Mouse (Mus musculus): ENCODE data around the gene Tcirg1. TPM values are rescaled to one million over a fixed set of nuclear protein-coding genes. Genes with fewer than 3 reads are reported as not detected.
A peak's percentile ranks its signal among the peaks of the same experiment; 100 is the strongest.

Tcirg1 gene
- polyA plus RNA-seq, 1 experiment = 69.2 TPM

DNA sequence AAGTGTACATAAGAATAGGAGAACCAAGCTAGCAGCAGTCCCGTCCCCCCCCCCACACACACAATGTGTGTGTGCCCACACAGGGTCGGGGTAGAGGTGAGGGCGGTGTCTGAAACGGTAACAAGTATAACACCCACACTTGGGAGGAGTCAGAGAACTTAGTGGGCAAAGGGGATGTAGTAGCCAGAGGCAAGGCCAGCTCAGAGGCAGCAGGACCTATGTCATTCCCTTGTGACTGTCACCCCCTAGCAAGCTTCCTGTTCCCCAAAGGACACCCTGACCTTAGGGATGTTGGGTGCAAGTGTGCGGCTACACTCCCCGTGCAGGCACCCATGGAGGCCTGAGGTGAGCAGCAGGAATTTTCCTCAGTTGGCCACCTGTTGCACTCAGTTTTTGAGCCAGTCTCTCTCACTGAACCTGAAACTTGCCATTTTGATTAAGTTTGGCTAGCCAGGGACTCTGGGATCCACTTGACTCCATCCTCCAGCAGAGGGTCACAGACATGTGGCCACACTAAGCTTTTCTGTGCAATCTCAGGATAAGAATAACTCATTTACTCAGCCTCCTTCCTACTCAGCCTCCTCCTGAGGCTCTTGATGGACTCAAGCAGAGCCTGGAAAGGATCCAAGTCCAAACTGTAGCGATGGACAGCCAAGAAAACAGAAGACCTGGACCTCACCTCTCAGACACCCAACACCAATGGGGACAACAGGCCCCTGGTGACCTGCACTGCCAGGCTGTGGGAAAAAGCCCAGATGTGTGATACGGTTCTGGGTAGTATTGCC is 1.1 kb upstream of the Tcirg1 start:
- Histone ChIP-seq H3K36me3 (ENCODE audit: control insufficient read depth, insufficient read depth, low read length) (no peaks in the 10 kb centered on the region; the same call in 1 of the 2 replicates), H3K4me1 (ENCODE audit: control insufficient read depth, insufficient read depth, low read length) (peaks cover 14% of the 10 kb centered on the region), H3K27me3 (replicated peaks; ENCODE audit: control insufficient read depth, insufficient read depth, low read length) (no peaks in the 10 kb centered on the region), H3K27ac (ENCODE audit: insufficient read depth, low read depth, low read length) (peak overlapping the region; percentile 57), H3K4me3 (ENCODE audit: insufficient read depth, low read depth, low read length) (no peak overlapping the region)
- no peak for TF ChIP-seq POLR2A (IDR thresholded peaks at IDR 0.05; ENCODE audit: low read depth, low read length)
- no peak for TF ChIP-seq CTCF (conservative IDR thresholded peaks at IDR 0.05; ENCODE audit: insufficient read depth, insufficient read length, low read depth, low read length)
- 46% methylated on average over 8 of the region's 8 CpGs for WGBS
- peak; percentile 34 for DNase-seq

DNA sequence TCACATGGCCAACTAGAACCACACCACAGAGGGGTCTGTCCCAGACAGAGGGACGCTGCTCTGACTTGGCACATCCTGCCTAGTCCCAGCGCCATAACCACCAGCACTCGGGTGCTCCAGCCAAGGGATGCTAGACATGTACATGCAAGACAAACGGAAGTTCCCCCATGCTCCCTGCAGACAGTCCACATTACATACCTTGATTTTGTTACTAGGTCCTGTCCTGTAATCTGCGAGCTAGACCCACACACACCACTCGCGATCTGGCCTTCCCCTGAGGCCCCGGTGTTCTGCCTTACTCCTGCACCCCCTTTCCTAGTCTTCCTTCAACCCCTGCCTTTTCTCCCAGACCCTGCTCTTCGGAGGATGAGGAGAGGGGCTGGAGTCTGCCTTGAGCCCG is 607 bp downstream of the Tcirg1 start:
- H3K36me3 ChIP-seq (ENCODE audit: control insufficient read depth, insufficient read depth, low read length) = no peaks in the 10 kb centered on the region; the same call in 1 of the 2 replicates
- peak overlapping the region; percentile 33 for H3K27ac ChIP-seq (ENCODE audit: insufficient read depth, low read depth, low read length)
- DNase-seq = no peak
- H3K4me1 ChIP-seq (ENCODE audit: control insufficient read depth, insufficient read depth, low read length) = peaks cover 14% of the 10 kb centered on the region
- no peaks in the 10 kb centered on the region for H3K27me3 ChIP-seq (replicated peaks; ENCODE audit: control insufficient read depth, insufficient read depth, low read length)
- WGBS = 14% methylated on average over 10 of the region's 10 CpGs
- H3K4me3 ChIP-seq (ENCODE audit: insufficient read depth, low read depth, low read length) = peak overlapping the region; percentile 76
- TF ChIP-seq CTCF (conservative IDR thresholded peaks at IDR 0.05; ENCODE audit: insufficient read depth, insufficient read length, low read depth, low read length) (no peak), POLR2A (IDR thresholded peaks at IDR 0.05; ENCODE audit: low read depth, low read length) (no peak)

DNA sequence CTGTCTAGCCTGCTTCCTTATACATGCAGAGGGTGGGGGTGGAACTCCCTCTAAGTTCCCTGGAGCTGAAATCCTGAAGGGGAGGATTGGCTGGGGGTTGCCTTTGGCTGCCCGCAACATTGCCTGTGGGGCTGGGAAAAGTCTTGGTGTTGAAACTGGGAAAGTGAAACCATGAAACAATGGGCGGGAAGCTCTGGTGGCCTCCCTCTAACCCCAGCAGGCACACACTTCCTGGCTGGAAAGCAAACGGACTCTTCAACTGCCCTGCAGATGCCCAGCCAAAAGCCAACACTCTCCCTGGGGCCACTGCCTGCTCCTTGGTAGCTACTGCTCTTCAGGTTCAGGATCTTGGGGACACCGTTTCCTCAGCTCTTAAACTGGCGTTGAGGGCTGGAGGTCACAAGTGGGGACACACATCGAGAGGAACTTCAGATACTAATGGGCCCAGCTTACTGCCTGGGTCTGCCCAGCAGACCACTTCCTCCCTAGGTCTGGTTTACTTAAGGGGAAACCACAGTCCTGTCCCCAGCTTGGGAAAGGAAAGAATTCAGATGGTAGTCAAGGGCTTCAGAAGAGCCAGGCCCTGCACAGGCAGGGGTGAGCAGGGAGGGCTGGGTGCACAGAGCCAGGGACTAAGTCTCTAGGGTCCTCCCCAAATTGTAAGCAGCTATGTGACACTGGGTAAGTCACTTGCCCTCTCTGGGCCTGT is 1.5 kb downstream of the Tcirg1 start:
- DNase-seq = peak; percentile 64
- Histone ChIP-seq H3K4me3 (ENCODE audit: insufficient read depth, low read depth, low read length) (peak overlapping the region; percentile 34), H3K4me1 (ENCODE audit: control insufficient read depth, insufficient read depth, low read length) (peaks cover 14% of the 10 kb centered on the region), H3K27ac (ENCODE audit: insufficient read depth, low read depth, low read length) (peak overlapping the region; percentile 81), H3K27me3 (replicated peaks; ENCODE audit: control insufficient read depth, insufficient read depth, low read length) (no peaks in the 10 kb centered on the region), H3K36me3 (ENCODE audit: control insufficient read depth, insufficient read depth, low read length) (no peaks in the 10 kb centered on the region; the same call in 1 of the 2 replicates)
- TF ChIP-seq CTCF (conservative IDR thresholded peaks at IDR 0.05; ENCODE audit: insufficient read depth, insufficient read length, low read depth, low read length) (no peak), POLR2A (IDR thresholded peaks at IDR 0.05; ENCODE audit: low read depth, low read length) (no peak)
- 39% methylated on average over 6 of the region's 6 CpGs for WGBS

DNA sequence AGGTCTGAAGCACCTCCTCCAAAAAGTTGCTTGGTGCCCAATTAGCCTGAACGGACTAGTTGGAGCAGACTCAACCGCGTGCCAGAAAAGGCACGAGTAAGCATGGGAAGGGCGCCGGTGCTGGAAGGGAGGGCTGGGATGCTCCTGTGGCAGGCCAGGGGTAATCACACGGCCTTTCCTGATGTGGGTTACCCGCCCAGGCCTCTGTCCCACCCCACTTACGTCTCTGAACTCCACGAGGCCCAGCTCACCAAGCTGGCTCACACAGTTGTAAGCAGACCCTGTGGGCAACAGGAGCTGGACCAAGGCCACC is 2.6 kb downstream of the Tcirg1 start:
- Histone ChIP-seq H3K36me3 (ENCODE audit: control insufficient read depth, insufficient read depth, low read length) (no peaks in the 10 kb centered on the region; the same call in 1 of the 2 replicates), H3K4me3 (ENCODE audit: insufficient read depth, low read depth, low read length) (no peak overlapping the region), H3K4me1 (ENCODE audit: control insufficient read depth, insufficient read depth, low read length) (peaks cover 14% of the 10 kb centered on the region), H3K27me3 (replicated peaks; ENCODE audit: control insufficient read depth, insufficient read depth, low read length) (no peaks in the 10 kb centered on the region), H3K27ac (ENCODE audit: insufficient read depth, low read depth, low read length) (no peak overlapping the region)
- no peak for TF ChIP-seq POLR2A (IDR thresholded peaks at IDR 0.05; ENCODE audit: low read depth, low read length)
- TF ChIP-seq CTCF (conservative IDR thresholded peaks at IDR 0.05; ENCODE audit: insufficient read depth, insufficient read length, low read depth, low read length) = no peak
- no peak for DNase-seq
- WGBS = 54% methylated on average over 10 of the region's 10 CpGs

DNA sequence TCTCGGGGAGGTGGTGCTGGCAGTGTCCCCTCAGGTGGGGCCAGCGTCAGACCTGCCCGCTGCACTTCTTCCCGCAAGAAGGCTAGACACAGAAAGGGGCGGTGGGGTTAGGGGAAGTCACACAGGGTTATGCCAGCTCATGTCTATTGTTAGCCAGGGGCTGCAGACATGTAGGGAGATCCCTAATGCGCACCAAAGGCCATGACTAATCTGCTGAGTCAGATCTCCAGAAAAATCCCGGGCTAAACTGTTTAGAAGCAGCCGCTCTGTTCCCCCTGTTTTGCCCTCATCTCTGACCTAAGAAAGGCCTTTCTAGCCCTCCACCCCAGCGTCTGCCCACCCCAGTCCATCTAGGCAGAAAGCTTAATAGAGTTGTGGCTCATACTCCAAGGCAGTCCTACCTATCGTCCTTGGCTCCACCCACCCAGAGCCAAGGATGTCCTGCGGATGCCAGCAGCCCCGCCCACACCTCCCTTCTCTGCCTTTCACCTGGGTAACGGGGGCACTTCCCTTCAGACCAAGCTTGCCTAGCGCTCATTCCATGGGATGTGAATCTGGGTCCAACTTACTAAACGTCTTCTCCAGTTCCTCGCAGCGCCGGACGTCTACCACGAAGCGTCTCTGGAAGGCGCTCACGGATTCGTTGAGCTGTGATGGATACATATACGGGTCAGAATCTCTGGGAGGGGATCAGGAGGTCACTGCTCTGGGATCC is 3.1 kb downstream of the Tcirg1 start:
- 85% methylated on average over 25 of the region's 25 CpGs for WGBS
- no peaks in the 10 kb centered on the region for H3K27me3 ChIP-seq (replicated peaks; ENCODE audit: control insufficient read depth, insufficient read depth, low read length)
- no peak overlapping the region for H3K27ac ChIP-seq (ENCODE audit: insufficient read depth, low read depth, low read length)

DNA sequence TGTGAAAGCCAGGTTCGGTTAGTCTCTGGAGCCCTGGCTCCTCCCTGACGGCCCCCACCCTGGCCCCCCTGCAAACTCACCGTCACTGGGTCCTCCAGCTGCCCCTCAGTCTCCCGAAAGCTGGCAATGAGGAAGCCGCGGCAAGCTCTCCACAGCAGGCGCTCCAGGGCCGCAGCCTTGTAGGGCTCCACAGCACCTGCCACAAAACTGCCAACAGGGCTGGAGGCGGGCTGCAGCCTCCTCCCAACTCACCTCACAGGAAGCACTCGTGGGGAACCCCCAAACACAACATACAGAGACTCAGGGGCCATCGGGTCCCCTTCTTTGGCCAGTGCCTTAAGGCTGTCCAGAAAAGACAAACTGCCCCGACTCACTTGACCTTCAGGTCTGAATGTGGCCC is 4.0 kb downstream of the Tcirg1 start:
- peaks cover 11% of the 10 kb centered on the region for H3K4me1 ChIP-seq (ENCODE audit: control insufficient read depth, insufficient read depth, low read length)
- H3K27ac ChIP-seq (ENCODE audit: insufficient read depth, low read depth, low read length) = no peak overlapping the region
- no peak for DNase-seq
- WGBS = 87% methylated on average over 12 of the region's 12 CpGs
- no peak overlapping the region for H3K4me3 ChIP-seq (ENCODE audit: insufficient read depth, low read depth, low read length)
- TF ChIP-seq CTCF (conservative IDR thresholded peaks at IDR 0.05; ENCODE audit: insufficient read depth, insufficient read length, low read depth, low read length) = no peak
- TF ChIP-seq POLR2A (IDR thresholded peaks at IDR 0.05; ENCODE audit: low read depth, low read length) = no peak
- H3K36me3 ChIP-seq (ENCODE audit: control insufficient read depth, insufficient read depth, low read length) = no peaks in the 10 kb centered on the region
- no peaks in the 10 kb centered on the region for H3K27me3 ChIP-seq (replicated peaks; ENCODE audit: control insufficient read depth, insufficient read depth, low read length)

More for the DNA sequence above, 3.1 kb downstream of the Tcirg1 start:
- Histone ChIP-seq H3K4me3 (ENCODE audit: insufficient read depth, low read depth, low read length) (no peak overlapping the region), H3K4me1 (ENCODE audit: control insufficient read depth, insufficient read depth, low read length) (peaks cover 14% of the 10 kb centered on the region), H3K36me3 (ENCODE audit: control insufficient read depth, insufficient read depth, low read length) (no peaks in the 10 kb centered on the region)
- TF ChIP-seq CTCF (conservative IDR thresholded peaks at IDR 0.05; ENCODE audit: insufficient read depth, insufficient read length, low read depth, low read length) (no peak), POLR2A (IDR thresholded peaks at IDR 0.05; ENCODE audit: low read depth, low read length) (no peak)
- DNase-seq = no peak

DNA sequence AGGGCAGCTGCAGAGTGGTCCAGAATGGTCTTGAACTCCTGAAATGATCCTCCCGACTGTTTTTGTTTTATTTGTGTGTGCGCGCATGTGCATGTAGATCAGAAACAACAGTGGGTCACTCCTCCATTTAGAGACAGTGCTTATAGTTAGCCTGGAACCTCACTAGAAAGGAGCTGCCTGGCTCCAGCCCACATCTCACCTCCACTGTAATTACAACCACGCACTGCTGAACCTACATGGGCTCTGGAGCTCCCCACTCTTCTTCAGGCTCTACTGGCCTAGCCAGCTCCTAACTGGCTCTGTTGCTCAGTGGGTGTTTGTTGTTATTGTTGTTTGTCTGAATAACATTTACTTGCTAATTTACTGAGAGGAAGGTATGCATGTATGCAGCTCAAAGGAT is 7.3 kb downstream of the Tcirg1 start:
- DNase-seq = no peak
- Histone ChIP-seq H3K36me3 (ENCODE audit: control insufficient read depth, insufficient read depth, low read length) (no peaks in the 10 kb centered on the region), H3K27ac (ENCODE audit: insufficient read depth, low read depth, low read length) (no peak overlapping the region), H3K4me3 (ENCODE audit: insufficient read depth, low read depth, low read length) (no peak overlapping the region), H3K27me3 (replicated peaks; ENCODE audit: control insufficient read depth, insufficient read depth, low read length) (no peaks in the 10 kb centered on the region), H3K4me1 (ENCODE audit: control insufficient read depth, insufficient read depth, low read length) (no peaks in the 10 kb centered on the region)
- WGBS = 94% methylated on average over 4 of the region's 4 CpGs
- TF ChIP-seq CTCF (conservative IDR thresholded peaks at IDR 0.05; ENCODE audit: insufficient read depth, insufficient read length, low read depth, low read length) (no peak), POLR2A (IDR thresholded peaks at IDR 0.05; ENCODE audit: low read depth, low read length) (no peak)
